Mouse (Mus musculus): ENCODE measurements around the gene Atp5d.

- TF ChIP-seq CTCF (conservative IDR thresholded peaks at IDR 0.05; ENCODE audit: low read length) (no peak), NANOG (IDR thresholded peaks at IDR 0.05; ENCODE audit: borderline replicate concordance, low read length) (no peak)
Measured at GRCm38 (mm10) chr10:80098630-80099029, 39.8 kb upstream of the Atp5d start.

Measured in E14TG2a.4 (cell line).